Mouse (Mus musculus) forebrain, embryonic 14.5 days (tissue): Measurements from ENCODE around the gene Cxcl14. TPM values are rescaled to one million over a fixed set of nuclear protein-coding genes. Genes with fewer than 3 reads are reported as not detected.
A peak's percentile ranks its signal among the peaks of the same experiment; 100 is the strongest.

Experiments
- ATAC-seq: fragments of 200-750 bp; cut with Nextera tagmentation; 2 replicates; pipeline ENCODE4 v1.8.0; 2017; ENCODE audit warnings: mild to moderate bottlenecking, moderate library complexity
- DNase-seq: peaks from one replicate; pipeline ENCODE4 v3.0.0-alpha.2; 2015; ENCODE audit warnings: low spot score
- H3K27ac ChIP-seq: fragments of 300-500 bp; sonication (generic); 2 replicates; pipeline ENCODE4 v1.5.1; 2014; ENCODE audit warnings: low read depth, mild to moderate bottlenecking, control low read depth, low read length, moderate library complexity
- H3K27me3 ChIP-seq: fragments of 300-500 bp; sonication (generic); replicated peaks from 2 replicates; pipeline ENCODE4 v1.6.1; 2014; ENCODE audit warnings: low read length, control low read depth, mixed read lengths; ENCODE audit not compliant: control insufficient read depth, insufficient read depth
- H3K36me3 ChIP-seq: fragments of 300-500 bp; sonication (generic); 2 replicates; pipeline ENCODE4 v1.6.1; 2014; ENCODE audit warnings: low read length, control low read depth; ENCODE audit not compliant: control insufficient read depth, insufficient read depth
- H3K4me1 ChIP-seq: fragments of 300-500 bp; sonication (generic); 2 replicates; pipeline ENCODE4 v1.6.1; 2014; ENCODE audit warnings: antibody characterized with exemption, low read length, control low read depth; ENCODE audit not compliant: control insufficient read depth, insufficient read depth
- H3K4me2 ChIP-seq: fragments of 300-500 bp; sonication (generic); 2 replicates; pipeline ENCODE4 v1.6.1; 2014; ENCODE audit warnings: mild to moderate bottlenecking, control low read depth, low read length
- H3K4me3 ChIP-seq: fragments of 300-500 bp; sonication (generic); 2 replicates; pipeline ENCODE4 v1.5.1; 2014; ENCODE audit warnings: low read depth, low read length, control low read depth
- H3K9ac ChIP-seq: fragments of 300-500 bp; sonication (generic); 2 replicates; pipeline ENCODE4 v1.6.1; 2014; ENCODE audit warnings: mild to moderate bottlenecking, low read length, control low read depth, moderate library complexity
- H3K9me3 ChIP-seq: fragments of 300-500 bp; sonication (generic); replicated peaks from 2 replicates; pipeline ENCODE4 v1.6.1; 2016; ENCODE audit warnings: low read length, control low read depth, mixed read lengths; ENCODE audit not compliant: control insufficient read depth
- WGBS: fragments of 180-500 bp; shearing (Covaris S2); extraction: QIAGEN DNeasy Blood & Tissue Kit; methylation state at CpG from one replicate; pipeline ENCODE4 v1.1.7; 2014; 5-methylcytosine and 5-hydroxymethylcytosine counted together
- polyA plus RNA-seq: library from polyadenylated mRNA; unstranded; fragments of >200 nt; fragmentation: Nextera tagmentation; extraction: Ambion mirVana; gene quantifications from 2 replicates; pipeline ENCODE4 v1.2.1, GENCODE M21; 2014

Gene Cxcl14
- polyA plus RNA-seq, 1 experiment from 2014 or later: 8.1 TPM

GRCm38 (mm10) chr13:56260344-56260780 lies 36.0 kb downstream of the Cxcl14 start:
- peak overlapping the region; percentile 54; the same call in 1 of the 2 replicates for H3K4me2 ChIP-seq
- H3K36me3 ChIP-seq: no peaks in the 10 kb centered on the region
- DNase-seq (peak; percentile 62), ATAC-seq (peak; percentile 33)
- no peak overlapping the region for H3K9ac ChIP-seq
- no peak overlapping the region for H3K4me3 ChIP-seq
- no peak overlapping the region for H3K27ac ChIP-seq
- peaks cover 15% of the 10 kb centered on the region for H3K4me1 ChIP-seq
- H3K27me3 ChIP-seq: peaks cover 39% of the 10 kb centered on the region
- WGBS: under 1% methylated on average over 17 of the region's 17 CpGs
- H3K9me3 ChIP-seq: no peaks in the 10 kb centered on the region

- Histone ChIP-seq H3K9ac (no peak overlapping the region), H3K4me1 (peaks cover 15% of the 10 kb centered on the region), H3K4me2 (peak overlapping the region; percentile 54; the same call in 1 of the 2 replicates), H3K36me3 (no peaks in the 10 kb centered on the region), H3K9me3 (no peaks in the 10 kb centered on the region), H3K27me3 (peaks cover 44% of the 10 kb centered on the region), H3K27ac (no peak overlapping the region), H3K4me3 (no peak overlapping the region)
- ATAC-seq: no peak
- WGBS: 1% methylated on average over 5 of the region's 5 CpGs
- no peak for DNase-seq
Observed at GRCm38 (mm10) chr13:56259926-56260250, 36.5 kb downstream of the Cxcl14 start.

- H3K4me3 ChIP-seq: peak overlapping the region; percentile 25
- DNase-seq (peak; percentile 69), ATAC-seq (peak; percentile 62)
- no peaks in the 10 kb centered on the region for H3K9me3 ChIP-seq
- peak overlapping the region; percentile 54 for H3K4me2 ChIP-seq
- under 1% methylated on average over 52 of the region's 55 CpGs for WGBS
- peaks cover 50% of the 10 kb centered on the region for H3K27me3 ChIP-seq
- H3K4me1 ChIP-seq: peaks cover 15% of the 10 kb centered on the region
- H3K27ac ChIP-seq: 0 out of 2 replicates have a peak overlapping the region, but pooled peaks have one; percentile 7
- H3K36me3 ChIP-seq: no peaks in the 10 kb centered on the region
- H3K9ac ChIP-seq: peak overlapping the region; percentile 43
Observed at GRCm38 (mm10) chr13:56259021-56259925, 37.1 kb downstream of the Cxcl14 start.

GRCm38 (mm10) chr13:56258196-56259020 lies 37.9 kb downstream of the Cxcl14 start:
- peak overlapping the region; percentile 25 for H3K4me3 ChIP-seq
- H3K4me2 ChIP-seq: peak overlapping the region; percentile 54
- no peak overlapping the region for H3K27ac ChIP-seq
- no peaks in the 10 kb centered on the region for H3K9me3 ChIP-seq
- DNase-seq (peak; percentile 46), ATAC-seq (peak; percentile 38)
- H3K9ac ChIP-seq: peak overlapping the region; percentile 43
- H3K27me3 ChIP-seq: peaks cover 58% of the 10 kb centered on the region
- H3K36me3 ChIP-seq: no peaks in the 10 kb centered on the region
- peaks cover 15% of the 10 kb centered on the region for H3K4me1 ChIP-seq
- under 1% methylated on average over 52 of the region's 52 CpGs for WGBS

GRCm38 (mm10) chr13:56257469-56258153 lies 38.7 kb downstream of the Cxcl14 start:
- peaks cover 66% of the 10 kb centered on the region for H3K27me3 ChIP-seq
- no peak overlapping the region for H3K9ac ChIP-seq
- no peak for ATAC-seq
- no peak for DNase-seq
- H3K27ac ChIP-seq: no peak overlapping the region
- no peak overlapping the region for H3K4me3 ChIP-seq
- peaks cover 18% of the 10 kb centered on the region for H3K4me1 ChIP-seq
- no peaks in the 10 kb centered on the region for H3K36me3 ChIP-seq
- no peak overlapping the region; the same call in 1 of the 2 replicates for H3K4me2 ChIP-seq
- 4% methylated on average over 12 of the region's 12 CpGs for WGBS
- no peaks in the 10 kb centered on the region for H3K9me3 ChIP-seq

GRCm38 (mm10) chr13:56256716-56257299 lies 39.5 kb downstream of the Cxcl14 start:
- no peak overlapping the region for H3K9ac ChIP-seq
- no peaks in the 10 kb centered on the region for H3K36me3 ChIP-seq
- peaks cover 24% of the 10 kb centered on the region for H3K4me1 ChIP-seq
- no peaks in the 10 kb centered on the region for H3K9me3 ChIP-seq
- DNase-seq (no peak), ATAC-seq (no peak)
- peaks cover 74% of the 10 kb centered on the region for H3K27me3 ChIP-seq
- H3K27ac ChIP-seq: no peak overlapping the region
- 10% methylated on average over 14 of the region's 14 CpGs for WGBS
- H3K4me2 ChIP-seq: no peak overlapping the region
- no peak overlapping the region for H3K4me3 ChIP-seq

GRCm38 (mm10) chr13:56253379-56253778 lies 43.0 kb downstream of the Cxcl14 start:
- no peak for ATAC-seq
- peaks cover 15% of the 10 kb centered on the region; the same call in 1 of the 2 replicates for H3K4me1 ChIP-seq
- no peak overlapping the region for H3K9ac ChIP-seq
- no peak overlapping the region for H3K4me2 ChIP-seq
- 21% methylated on average over 3 of the region's 3 CpGs for WGBS
- DNase-seq: no peak
- H3K27ac ChIP-seq: no peak overlapping the region
- H3K4me3 ChIP-seq: no peak overlapping the region
- H3K27me3 ChIP-seq: peaks cover 86% of the 10 kb centered on the region
- no peaks in the 10 kb centered on the region for H3K36me3 ChIP-seq
- no peaks in the 10 kb centered on the region for H3K9me3 ChIP-seq

- H3K36me3 ChIP-seq: no peaks in the 10 kb centered on the region
- DNase-seq: peak; percentile 56
Observed at GRCm38 (mm10) chr13:56252783-56253182, 43.6 kb downstream of the Cxcl14 start.

More at GRCm38 (mm10) chr13:56252783-56253182, 43.6 kb downstream of the Cxcl14 start:
- Histone ChIP-seq H3K4me2 (peak overlapping the region; percentile 63), H3K4me1 (peaks cover 15% of the 10 kb centered on the region; the same call in 1 of the 2 replicates), H3K4me3 (peak overlapping the region; percentile 33; the same call in 1 of the 2 replicates), H3K27me3 (peaks cover 92% of the 10 kb centered on the region), H3K9ac (peak overlapping the region; percentile 45; the same call in 1 of the 2 replicates), H3K27ac (no peak overlapping the region), H3K9me3 (no peaks in the 10 kb centered on the region)
- ATAC-seq: peak; percentile 33; the same call in 1 of the 2 replicates
- 11% methylated on average over 8 of the region's 8 CpGs for WGBS
